Mouse (Mus musculus) liver, embryonic 16.5 days (tissue): ENCODE measurements around the gene Naxd. TPM values are rescaled to one million over a fixed set of nuclear protein-coding genes. Genes with fewer than 3 reads are reported as not detected.

Source experiments
- ATAC-seq: fragments of 200-750 bp; cut with Nextera tagmentation; 2 replicates; pipeline ENCODE4 v1.8.0; 2017; ENCODE audit warnings: low read depth, mild to moderate bottlenecking, moderate number of reproducible peaks, moderate library complexity
- H3K27ac ChIP-seq: fragments of 300-500 bp; sonication (generic); 2 replicates; pipeline ENCODE4 v1.5.1; 2014; ENCODE audit warnings: mild to moderate bottlenecking, low read length
- H3K27me3 ChIP-seq: fragments of 300-500 bp; sonication (generic); 2 replicates; pipeline ENCODE4 v1.6.1; 2014; ENCODE audit warnings: low read depth, low read length, mixed read lengths; ENCODE audit not compliant: control insufficient read depth, insufficient read depth
- H3K36me3 ChIP-seq: fragments of 300-500 bp; sonication (generic); 2 replicates; pipeline ENCODE4 v1.6.1; 2014; ENCODE audit warnings: mild to moderate bottlenecking; ENCODE audit not compliant: control insufficient read depth, insufficient read depth
- H3K4me1 ChIP-seq: fragments of 300-500 bp; sonication (generic); 2 replicates; pipeline ENCODE4 v1.6.1; 2014; ENCODE audit warnings: low read depth, low read length, mixed read lengths; ENCODE audit not compliant: control insufficient read depth
- H3K4me2 ChIP-seq: fragments of 300-500 bp; sonication (generic); 2 replicates; pipeline ENCODE4 v1.6.1; 2014; ENCODE audit warnings: low read depth, low read length, mixed read lengths
- H3K4me3 ChIP-seq: fragments of 300-500 bp; sonication (generic); 2 replicates; pipeline ENCODE4 v1.5.1; 2014; ENCODE audit warnings: low read depth, mild to moderate bottlenecking, low read length
- H3K9ac ChIP-seq: fragments of 300-500 bp; sonication (generic); 2 replicates; pipeline ENCODE4 v1.6.1; 2014; ENCODE audit warnings: low read depth, low read length
- H3K9me3 ChIP-seq: fragments of 300-500 bp; sonication (generic); replicated peaks from 2 replicates; pipeline ENCODE4 v1.6.1; 2016; ENCODE audit warnings: low read length; ENCODE audit not compliant: control insufficient read depth
- WGBS: fragments of 180-500 bp; shearing (Covaris S2); extraction: QIAGEN DNeasy Blood & Tissue Kit; methylation state at CpG from one replicate; pipeline ENCODE4 v1.1.7; 2014; ENCODE audit not compliant: insufficient replicate concordance; 5-methylcytosine and 5-hydroxymethylcytosine counted together
- polyA plus RNA-seq: library from polyadenylated mRNA; unstranded; fragments of >200 nt; fragmentation: Nextera tagmentation; extraction: Ambion mirVana; gene quantifications from 2 replicates; pipeline ENCODE4 v1.2.1, GENCODE M21; 2015

The Naxd gene
- polyA plus RNA-seq, 1 experiment from 2014 or later, result 37.0 TPM

GRCm38 (mm10) chr8:11554799-11555719, 57.8 kb downstream of the Naxd start, which contains the start of gene Ing1:
Gene Ing1, plus strand, starts transcription at chr8:11555571.
- WGBS, result under 1% methylated on average over 52 of the region's 52 CpGs
- peak within 1 kb of the TSS; percentile 94 for H3K4me3 ChIP-seq
- no peaks in the 10 kb centered on the region for H3K36me3 ChIP-seq
- H3K27ac ChIP-seq, result peak within 1 kb of the TSS; percentile 100
- H3K4me2 ChIP-seq, result peak within 1 kb of the TSS; percentile 98
- ATAC-seq, result peak; percentile 58
- peak within 1 kb of the TSS; percentile 98 for H3K9ac ChIP-seq
- no peaks in the 10 kb centered on the region for H3K27me3 ChIP-seq
- H3K4me1 ChIP-seq, result peaks cover 32% of the 10 kb centered on the region
- H3K9me3 ChIP-seq, result no peaks in the 10 kb centered on the region

GRCm38 (mm10) chr8:11555720-11556591, 58.6 kb downstream of the Naxd start:
- Histone ChIP-seq H3K4me1 (peaks cover 26% of the 10 kb centered on the region), H3K4me2 (peak overlapping the region; percentile 98), H3K9me3 (no peaks in the 10 kb centered on the region), H3K27ac (peak overlapping the region; percentile 100), H3K36me3 (no peaks in the 10 kb centered on the region), H3K9ac (peak overlapping the region; percentile 98), H3K4me3 (peak overlapping the region; percentile 94), H3K27me3 (no peaks in the 10 kb centered on the region)
- under 1% methylated on average over 84 of the region's 103 CpGs for WGBS
- ATAC-seq, result peak; percentile 71

DNA sequence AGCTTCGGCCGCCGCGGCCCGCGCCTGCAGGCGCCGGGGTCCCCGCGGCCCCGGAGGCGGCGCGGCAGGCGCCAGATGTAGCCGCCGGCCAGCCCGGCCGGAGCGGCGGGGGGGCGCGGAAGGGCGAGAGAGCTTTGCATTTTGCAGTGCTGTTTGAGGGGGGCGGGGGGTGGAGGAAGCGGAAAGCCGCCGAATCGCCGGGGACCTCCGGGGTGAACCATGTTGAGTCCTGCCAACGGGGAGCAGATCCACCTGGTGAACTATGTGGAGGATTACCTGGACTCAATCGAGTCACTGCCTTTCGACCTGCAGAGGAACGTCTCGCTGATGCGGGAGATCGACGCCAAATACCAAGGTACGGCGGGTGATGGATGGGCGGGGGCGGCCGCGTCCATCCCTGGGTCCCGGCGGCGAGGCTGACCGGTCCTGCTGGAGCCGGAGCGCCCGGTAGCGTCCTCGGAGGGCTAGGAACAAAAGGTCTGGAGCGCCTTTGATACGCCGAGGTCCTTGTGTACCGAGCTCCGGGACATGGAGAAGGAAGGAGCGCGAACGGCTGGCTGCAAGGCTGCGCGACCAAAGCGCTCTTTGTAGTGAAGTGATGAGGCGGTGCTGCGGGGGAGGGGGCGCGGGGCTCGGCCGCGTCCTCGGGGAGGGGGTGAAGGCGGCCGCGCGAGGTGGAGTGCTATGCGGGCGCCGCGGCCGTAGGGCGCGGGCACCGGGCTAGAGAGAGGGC, 59.6 kb downstream of the Naxd start:
- H3K9ac ChIP-seq, result peak overlapping the region; percentile 98
- H3K9me3 ChIP-seq, result no peaks in the 10 kb centered on the region
- peak overlapping the region; percentile 94 for H3K4me3 ChIP-seq
- H3K27me3 ChIP-seq, result no peaks in the 10 kb centered on the region
- H3K4me1 ChIP-seq, result peaks cover 24% of the 10 kb centered on the region
- peak overlapping the region; percentile 98 for H3K4me2 ChIP-seq
- under 1% methylated on average over 82 of the region's 85 CpGs for WGBS
- peaks cover 6% of the 10 kb centered on the region for H3K36me3 ChIP-seq
- ATAC-seq, result no peak
- peak overlapping the region; percentile 100 for H3K27ac ChIP-seq

DNA sequence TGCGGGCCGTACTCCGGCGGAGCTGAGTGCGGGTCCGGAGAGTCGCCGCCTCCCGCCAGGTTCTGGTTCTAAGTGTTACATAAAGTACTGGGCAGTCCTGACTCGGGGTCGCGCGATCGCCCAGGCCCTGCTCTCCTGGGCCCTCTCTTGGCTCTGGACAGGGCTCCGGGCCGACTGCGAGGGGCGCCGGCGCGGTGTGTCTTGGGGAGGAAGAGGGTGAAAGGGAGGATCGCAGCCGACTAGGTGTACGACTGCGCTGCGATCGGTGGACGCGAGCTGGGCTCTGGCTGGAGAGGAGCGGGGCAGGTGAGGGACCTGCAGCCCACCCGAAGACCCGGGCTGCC, 60.1 kb downstream of the Naxd start:
- H3K9ac ChIP-seq, result peak overlapping the region; percentile 98
- ATAC-seq, result no peak
- WGBS, result under 1% methylated on average over 32 of the region's 32 CpGs

GRCm38 (mm10) chr8:11557768-11558629, 60.7 kb downstream of the Naxd start:
- Histone ChIP-seq H3K27ac (peak overlapping the region; percentile 100), H3K4me3 (peak overlapping the region; percentile 94), H3K9me3 (no peaks in the 10 kb centered on the region), H3K4me2 (peak overlapping the region; percentile 98), H3K36me3 (peaks cover 11% of the 10 kb centered on the region), H3K4me1 (peaks cover 24% of the 10 kb centered on the region), H3K9ac (peak overlapping the region; percentile 98), H3K27me3 (no peaks in the 10 kb centered on the region)
- under 1% methylated on average over 67 of the region's 67 CpGs for whole genome bisulfite sequencing
- ATAC-seq, result peak; percentile 80

More for the DNA sequence above, 60.1 kb downstream of the Naxd start:
- Histone ChIP-seq H3K27ac (peak overlapping the region; percentile 100), H3K4me3 (peak overlapping the region; percentile 94), H3K36me3 (peaks cover 11% of the 10 kb centered on the region), H3K4me1 (peaks cover 24% of the 10 kb centered on the region), H3K27me3 (no peaks in the 10 kb centered on the region), H3K4me2 (peak overlapping the region; percentile 98), H3K9me3 (no peaks in the 10 kb centered on the region)

- H3K36me3 ChIP-seq, result peaks cover 20% of the 10 kb centered on the region
- H3K9ac ChIP-seq, result peak overlapping the region; percentile 88
These were observed 62.2 kb downstream of the Naxd start for GRCm38 (mm10) chr8:11559511-11559910.

GRCm38 (mm10) chr8:11560220-11560619, 62.9 kb downstream of the Naxd start:
- Histone ChIP-seq H3K4me1 (peaks cover 10% of the 10 kb centered on the region), H3K27me3 (no peaks in the 10 kb centered on the region), H3K4me3 (no peak overlapping the region), H3K36me3 (peaks cover 20% of the 10 kb centered on the region), H3K4me2 (peak overlapping the region; percentile 69; the same call in 1 of the 2 replicates), H3K9ac (no peak overlapping the region; the same call in 1 of the 2 replicates), H3K9me3 (no peaks in the 10 kb centered on the region), H3K27ac (no peak overlapping the region)
- ATAC-seq, result no peak
- WGBS, result 79% methylated on average over 9 of the region's 9 CpGs

More at GRCm38 (mm10) chr8:11559511-11559910, 62.2 kb downstream of the Naxd start:
- H3K27ac ChIP-seq, result no peak overlapping the region
- no peak for ATAC-seq
- H3K4me2 ChIP-seq, result peak overlapping the region; percentile 69
- WGBS, result 68% methylated on average over 3 of the region's 3 CpGs
- no peaks in the 10 kb centered on the region for H3K27me3 ChIP-seq
- H3K9me3 ChIP-seq, result no peaks in the 10 kb centered on the region
- H3K4me3 ChIP-seq, result peak overlapping the region; percentile 94
- peaks cover 16% of the 10 kb centered on the region for H3K4me1 ChIP-seq

DNA sequence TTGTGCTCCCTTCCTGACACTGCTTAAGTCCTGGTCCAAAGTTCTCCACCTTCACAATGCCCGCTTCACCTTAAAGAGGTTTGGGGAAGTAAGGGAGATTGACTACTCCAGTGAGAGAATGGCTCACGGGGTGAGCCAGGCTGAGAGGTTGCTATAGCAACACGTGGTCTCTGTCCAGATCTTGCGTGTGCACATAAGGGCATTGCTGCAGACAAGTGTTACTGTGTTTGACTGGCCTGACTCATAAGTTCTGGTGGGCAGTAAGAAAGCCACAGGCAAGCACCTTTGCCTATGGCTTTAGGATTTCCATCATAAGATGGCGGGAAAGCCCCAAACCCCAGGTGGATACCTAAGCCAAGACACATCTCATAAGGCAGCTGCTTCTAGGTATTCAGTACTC, 66.9 kb downstream of the Naxd start:
- H3K4me2 ChIP-seq, result no peak overlapping the region
- no peak for ATAC-seq
- H3K4me3 ChIP-seq, result no peak overlapping the region
- no peak overlapping the region for H3K27ac ChIP-seq
- peaks cover 5% of the 10 kb centered on the region for H3K4me1 ChIP-seq
- H3K36me3 ChIP-seq, result peaks cover 20% of the 10 kb centered on the region
- H3K27me3 ChIP-seq, result no peaks in the 10 kb centered on the region
- 61% methylated on average over 5 of the region's 5 CpGs for WGBS
- no peaks in the 10 kb centered on the region for H3K9me3 ChIP-seq
- H3K9ac ChIP-seq, result no peak overlapping the region
